Mouse (Mus musculus): ENCODE measurements around the gene Polr2f. TPM values are rescaled to one million over a fixed set of nuclear protein-coding genes. Genes with fewer than 3 reads are reported as not detected.

Polr2f gene
- polyA plus RNA-seq, 1 experiment from 2014 or later = 321 TPM

DNA sequence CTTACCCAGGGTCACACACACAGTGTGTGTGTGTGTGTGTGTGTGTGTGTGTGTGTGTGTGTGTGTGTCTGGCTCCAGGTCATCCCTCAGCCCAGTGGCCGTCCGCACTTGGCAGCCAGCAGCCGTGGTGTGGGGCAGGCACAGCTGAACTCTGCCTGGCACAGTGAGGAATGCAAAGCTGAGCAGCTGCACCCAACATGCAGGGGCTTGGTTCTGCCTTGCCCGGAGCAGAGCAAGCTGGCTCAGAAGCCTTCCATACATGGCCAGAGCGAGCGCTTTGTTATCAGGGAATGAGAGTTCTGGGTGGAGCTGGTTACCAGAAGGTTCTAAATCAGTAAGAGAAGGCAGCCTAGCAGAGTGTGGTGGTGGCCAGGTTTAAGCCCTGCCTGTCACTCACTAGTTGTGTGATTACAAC lies 43.2 kb upstream of the Polr2f start:
- H3K36me3 ChIP-seq (ENCODE audit: insufficient read depth, low read length) = peaks cover 26% of the 10 kb centered on the region
- ATAC-seq (replicated peaks; ENCODE audit: low FRiP score, low read depth) = peak; percentile 67
- H3K27me3 ChIP-seq (ENCODE audit: insufficient read depth, low read length) = no peaks in the 10 kb centered on the region
- no peak overlapping the region for H3K9ac ChIP-seq (ENCODE audit: low read depth, low read length)
- DNase-seq (ENCODE audit: low spot score) = peak; percentile 39
- no peak overlapping the region for H3K4me3 ChIP-seq (replicated peaks; ENCODE audit: low read depth, low read length)
- no peaks in the 10 kb centered on the region for H3K9me3 ChIP-seq (replicated peaks; ENCODE audit: low read length)
- 21% methylated on average over 6 of the region's 6 CpGs for WGBS
- H3K4me1 ChIP-seq (replicated peaks; ENCODE audit: insufficient read depth, low read length) = peaks cover 30% of the 10 kb centered on the region; the same call in 1 of the 2 replicates
- peak overlapping the region; percentile 1; the same call in 1 of the 2 replicates for H3K4me2 ChIP-seq (ENCODE audit: low read length)
- H3K27ac ChIP-seq = peak overlapping the region; percentile 72
- no peak for TF ChIP-seq CTCF (IDR thresholded peaks at IDR 0.05; ENCODE audit: low read depth)

DNA sequence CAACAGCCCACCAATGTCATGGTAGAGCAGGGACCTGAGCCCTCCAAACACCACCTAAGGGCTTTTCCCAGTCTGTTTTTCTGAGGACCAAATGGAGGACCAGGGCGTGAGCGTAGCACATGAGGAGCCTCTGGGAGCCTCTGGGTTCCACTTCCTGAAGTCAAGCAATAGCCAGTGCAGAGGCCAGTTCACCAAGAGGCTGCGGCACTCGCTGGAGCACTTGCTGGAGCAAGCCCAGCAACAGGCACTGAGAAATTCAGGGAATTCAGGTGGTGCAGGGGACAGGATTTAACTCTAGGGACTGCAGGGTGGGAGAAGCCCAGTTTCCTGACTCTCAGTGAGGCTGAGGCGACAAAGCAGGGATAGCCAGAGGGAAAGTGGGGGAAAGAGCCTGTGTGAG lies 42.6 kb upstream of the Polr2f start:
- no peak for DNase-seq (ENCODE audit: low spot score)
- no peak for ATAC-seq (replicated peaks; ENCODE audit: low FRiP score, low read depth)
- 55% methylated on average over 5 of the region's 5 CpGs for WGBS
- Histone ChIP-seq H3K27ac (peak overlapping the region; percentile 72), H3K27me3 (ENCODE audit: insufficient read depth, low read length) (no peaks in the 10 kb centered on the region), H3K9ac (ENCODE audit: low read depth, low read length) (no peak overlapping the region), H3K4me2 (ENCODE audit: low read length) (0 out of 2 replicates have a peak overlapping the region, but pooled peaks have one; percentile 15), H3K4me1 (replicated peaks; ENCODE audit: insufficient read depth, low read length) (peaks cover 30% of the 10 kb centered on the region; the same call in 1 of the 2 replicates), H3K4me3 (replicated peaks; ENCODE audit: low read depth, low read length) (no peak overlapping the region), H3K36me3 (ENCODE audit: insufficient read depth, low read length) (peaks cover 20% of the 10 kb centered on the region), H3K9me3 (replicated peaks; ENCODE audit: low read length) (no peaks in the 10 kb centered on the region)
- no peak for TF ChIP-seq CTCF (IDR thresholded peaks at IDR 0.05; ENCODE audit: low read depth)

GRCm38 (mm10) chr15:79098868-79099267 lies 41.9 kb upstream of the Polr2f start:
- no peaks in the 10 kb centered on the region for H3K9me3 ChIP-seq (replicated peaks; ENCODE audit: low read length)
- no peak overlapping the region for H3K4me2 ChIP-seq (ENCODE audit: low read length)
- peak overlapping the region; percentile 72; the same call in 1 of the 2 replicates for H3K27ac ChIP-seq
- ATAC-seq (replicated peaks; ENCODE audit: low FRiP score, low read depth) = no peak
- DNase-seq (ENCODE audit: low spot score) = peak; percentile 76
- H3K4me3 ChIP-seq (replicated peaks; ENCODE audit: low read depth, low read length) = no peak overlapping the region
- no peak overlapping the region for H3K9ac ChIP-seq (ENCODE audit: low read depth, low read length)
- WGBS = 50% methylated on average over 7 of the region's 7 CpGs
- H3K4me1 ChIP-seq (replicated peaks; ENCODE audit: insufficient read depth, low read length) = peaks cover 30% of the 10 kb centered on the region; the same call in 1 of the 2 replicates
- no peaks in the 10 kb centered on the region for H3K27me3 ChIP-seq (ENCODE audit: insufficient read depth, low read length)
- H3K36me3 ChIP-seq (ENCODE audit: insufficient read depth, low read length) = peaks cover 14% of the 10 kb centered on the region
- no peak for TF ChIP-seq CTCF (IDR thresholded peaks at IDR 0.05; ENCODE audit: low read depth)

DNA sequence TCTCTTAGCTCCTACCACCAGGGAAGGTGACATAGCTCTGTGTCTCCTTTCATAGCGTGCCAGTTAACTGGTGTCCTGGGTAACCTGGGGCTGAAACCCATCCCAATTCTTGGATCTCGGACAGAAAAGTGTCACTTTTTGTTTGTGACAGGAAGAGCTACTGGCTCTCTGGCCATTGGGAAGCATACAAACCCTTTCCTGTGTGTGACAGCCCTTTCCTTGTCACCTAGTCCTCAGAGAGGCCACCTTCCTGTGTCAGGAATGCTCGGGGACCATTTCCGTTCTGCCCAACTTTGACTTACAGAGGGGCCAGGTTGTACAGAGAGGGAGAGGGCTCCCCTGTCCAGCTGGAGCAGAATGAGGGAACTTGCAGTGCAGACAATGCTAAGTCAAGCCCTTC lies 41.4 kb upstream of the Polr2f start:
- H3K4me1 ChIP-seq (replicated peaks; ENCODE audit: insufficient read depth, low read length) = peaks cover 30% of the 10 kb centered on the region; the same call in 1 of the 2 replicates
- H3K4me3 ChIP-seq (replicated peaks; ENCODE audit: low read depth, low read length) = no peak overlapping the region
- H3K9me3 ChIP-seq (replicated peaks; ENCODE audit: low read length) = no peaks in the 10 kb centered on the region
- DNase-seq (ENCODE audit: low spot score) = peak; percentile 59
- no peak for TF ChIP-seq CTCF (IDR thresholded peaks at IDR 0.05; ENCODE audit: low read depth)
- peak overlapping the region; percentile 72; the same call in 1 of the 2 replicates for H3K27ac ChIP-seq
- no peaks in the 10 kb centered on the region for H3K27me3 ChIP-seq (ENCODE audit: insufficient read depth, low read length)
- H3K36me3 ChIP-seq (ENCODE audit: insufficient read depth, low read length) = peaks cover 8% of the 10 kb centered on the region
- no peak overlapping the region for H3K9ac ChIP-seq (ENCODE audit: low read depth, low read length)
- H3K4me2 ChIP-seq (ENCODE audit: low read length) = no peak overlapping the region
- ATAC-seq (replicated peaks; ENCODE audit: low FRiP score, low read depth) = no peak
- 62% methylated on average over 4 of the region's 4 CpGs for WGBS

DNA sequence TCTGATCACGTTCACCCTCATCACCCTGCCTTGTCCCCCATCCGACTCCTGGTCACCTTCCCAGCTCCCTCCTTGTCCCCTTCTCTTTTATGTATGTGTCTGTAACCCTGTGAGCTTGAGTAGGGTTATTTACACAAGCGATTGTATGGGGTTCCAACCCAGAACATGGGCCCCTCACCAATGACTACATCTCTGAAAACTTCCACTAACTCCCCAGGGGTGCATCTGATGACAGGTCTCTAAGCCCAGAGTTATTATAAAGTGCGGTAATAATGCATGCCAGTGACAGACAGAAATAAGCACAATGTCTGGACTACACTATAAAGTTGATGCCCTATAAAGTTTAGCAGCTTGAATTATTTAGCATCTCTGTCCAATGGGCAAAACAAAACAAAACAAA lies 40.4 kb upstream of the Polr2f start:
- WGBS = 72% methylated on average over 4 of the region's 4 CpGs
- no peak overlapping the region for H3K9ac ChIP-seq (ENCODE audit: low read depth, low read length)

DNA sequence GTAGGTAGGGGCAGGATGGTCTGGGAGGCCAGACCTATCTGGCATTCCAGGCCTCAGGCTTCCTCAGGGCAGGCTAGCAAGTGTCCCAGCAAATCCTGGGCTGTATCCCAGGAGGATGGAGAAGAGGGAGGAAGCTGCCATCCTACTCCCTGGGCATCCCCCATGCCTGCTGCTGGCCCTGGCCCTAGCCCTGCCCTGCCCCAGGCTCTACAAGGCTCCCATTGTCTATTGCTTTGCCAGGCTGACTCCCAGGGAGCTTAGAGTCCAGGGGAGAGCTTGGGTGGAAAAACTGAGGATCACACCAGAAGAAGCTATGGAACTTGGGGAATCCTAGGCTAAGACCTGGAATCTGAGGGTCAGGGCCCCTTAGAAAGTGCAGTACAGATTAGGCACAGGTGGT lies 39.3 kb upstream of the Polr2f start:
- no peak for ATAC-seq (replicated peaks; ENCODE audit: low FRiP score, low read depth)
- no peak for DNase-seq (ENCODE audit: low spot score)
- no peaks in the 10 kb centered on the region for H3K27me3 ChIP-seq (ENCODE audit: insufficient read depth, low read length)
- no peak overlapping the region for H3K4me3 ChIP-seq (replicated peaks; ENCODE audit: low read depth, low read length)
- no peaks in the 10 kb centered on the region for H3K36me3 ChIP-seq (ENCODE audit: insufficient read depth, low read length)
- H3K27ac ChIP-seq = no peak overlapping the region
- H3K4me2 ChIP-seq (ENCODE audit: low read length) = no peak overlapping the region
- H3K9ac ChIP-seq (ENCODE audit: low read depth, low read length) = 0 out of 2 replicates have a peak overlapping the region, but pooled peaks have one; percentile 4
- peaks cover 24% of the 10 kb centered on the region; the same call in 1 of the 2 replicates for H3K4me1 ChIP-seq (replicated peaks; ENCODE audit: insufficient read depth, low read length)
- no peaks in the 10 kb centered on the region for H3K9me3 ChIP-seq (replicated peaks; ENCODE audit: low read length)
- no peak for TF ChIP-seq CTCF (IDR thresholded peaks at IDR 0.05; ENCODE audit: low read depth)

More for the DNA sequence above, 40.4 kb upstream of the Polr2f start:
- H3K36me3 ChIP-seq (ENCODE audit: insufficient read depth, low read length) = peaks cover 5% of the 10 kb centered on the region; the same call in 1 of the 2 replicates
- no peak overlapping the region for H3K4me2 ChIP-seq (ENCODE audit: low read length)
- H3K4me1 ChIP-seq (replicated peaks; ENCODE audit: insufficient read depth, low read length) = peaks cover 30% of the 10 kb centered on the region; the same call in 1 of the 2 replicates
- no peak for TF ChIP-seq CTCF (IDR thresholded peaks at IDR 0.05; ENCODE audit: low read depth)
- H3K27me3 ChIP-seq (ENCODE audit: insufficient read depth, low read length) = no peaks in the 10 kb centered on the region
- DNase-seq (ENCODE audit: low spot score) (no peak), ATAC-seq (replicated peaks; ENCODE audit: low FRiP score, low read depth) (no peak)
- H3K9me3 ChIP-seq (replicated peaks; ENCODE audit: low read length) = no peaks in the 10 kb centered on the region
- H3K4me3 ChIP-seq (replicated peaks; ENCODE audit: low read depth, low read length) = no peak overlapping the region
- no peak overlapping the region for H3K27ac ChIP-seq

GRCm38 (mm10) chr15:79103264-79103663 lies 37.5 kb upstream of the Polr2f start:
- no peak overlapping the region for H3K27ac ChIP-seq
- H3K36me3 ChIP-seq (ENCODE audit: insufficient read depth, low read length) = no peaks in the 10 kb centered on the region
- H3K4me1 ChIP-seq (replicated peaks; ENCODE audit: insufficient read depth, low read length) = peaks cover 12% of the 10 kb centered on the region; the same call in 1 of the 2 replicates
- no peak overlapping the region for H3K4me2 ChIP-seq (ENCODE audit: low read length)
- ATAC-seq (replicated peaks; ENCODE audit: low FRiP score, low read depth) = no peak
- no peaks in the 10 kb centered on the region for H3K9me3 ChIP-seq (replicated peaks; ENCODE audit: low read length)
- H3K27me3 ChIP-seq (ENCODE audit: insufficient read depth, low read length) = no peaks in the 10 kb centered on the region
- 78% methylated on average over 10 of the region's 10 CpGs for WGBS
- no peak overlapping the region for H3K9ac ChIP-seq (ENCODE audit: low read depth, low read length)
- no peak for TF ChIP-seq CTCF (IDR thresholded peaks at IDR 0.05; ENCODE audit: low read depth)
- no peak for DNase-seq (ENCODE audit: low spot score)
- H3K4me3 ChIP-seq (replicated peaks; ENCODE audit: low read depth, low read length) = no peak overlapping the region
